Mouse (Mus musculus): ENCODE measurements at regions not wholly inside any gene's neighbourhood (a gene's known extent, or its start where the extent isn't known, plus 50 kb on each side); places are given as distances from the start of the nearest gene placed in this dataset.

DNA sequence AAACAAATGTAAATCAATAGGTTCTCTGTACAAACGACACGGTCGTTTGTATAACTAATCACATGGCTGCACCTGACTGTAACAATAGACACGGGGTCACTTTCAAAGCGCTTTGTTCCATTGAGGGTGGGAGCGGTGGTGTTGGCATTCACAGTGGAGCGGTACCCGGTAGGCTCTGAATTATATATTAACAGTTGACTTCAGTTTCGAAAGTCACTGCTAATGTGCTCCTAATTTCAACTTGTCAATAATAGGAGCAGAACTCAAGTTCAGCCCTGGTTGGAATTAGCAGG is 160.8 kb upstream of the Tll1 start:
- TF ChIP-seq POLR2A (IDR thresholded peaks at IDR 0.05; ENCODE audit: low read depth, low read length) (no peak), CTCF (conservative IDR thresholded peaks at IDR 0.05; ENCODE audit: insufficient read depth, insufficient read length, low read depth, low read length) (no peak)
